Mouse (Mus musculus) neural tube, embryonic 11.5 days (tissue): ENCODE results near the gene Megf11. TPM values are rescaled to one million over a fixed set of nuclear protein-coding genes. Genes with fewer than 3 reads are reported as not detected.

Experiments used
- ATAC-seq: fragments of 200-750 bp; cut with Nextera tagmentation; 2 replicates; pipeline ENCODE4 v1.8.0; 2017; ENCODE audit warnings: moderate number of reproducible peaks, mild to moderate bottlenecking, moderate TSS enrichment, moderate library complexity; ENCODE audit not compliant: insufficient read depth, low FRiP score, low TSS enrichment
- DNase-seq: peaks from one replicate; pipeline ENCODE4 v3.0.0-alpha.2; 2015; ENCODE audit warnings: low spot score
- H3K27ac ChIP-seq: fragments of 300-500 bp; sonication (generic); 2 replicates; pipeline ENCODE4 v1.5.1; 2014; ENCODE audit warnings: low read depth, mild to moderate bottlenecking, low read length
- H3K27me3 ChIP-seq: fragments of 300-500 bp; sonication (generic); 2 replicates; pipeline ENCODE4 v1.6.1; 2014; ENCODE audit warnings: mild to moderate bottlenecking, low read length, mixed read lengths; ENCODE audit not compliant: control insufficient read depth, insufficient read depth
- H3K36me3 ChIP-seq: fragments of 300-500 bp; sonication (generic); 2 replicates; pipeline ENCODE4 v1.6.1; 2014; ENCODE audit warnings: mild to moderate bottlenecking, low read length, moderate library complexity, mixed read lengths; ENCODE audit not compliant: control insufficient read depth, insufficient read depth
- H3K4me1 ChIP-seq: fragments of 300-500 bp; sonication (generic); 2 replicates; pipeline ENCODE4 v1.6.1; 2014; ENCODE audit warnings: low read length, mixed read lengths; ENCODE audit not compliant: control insufficient read depth, insufficient read depth
- H3K4me2 ChIP-seq: fragments of 300-500 bp; sonication (generic); 2 replicates; pipeline ENCODE4 v1.6.1; 2014; ENCODE audit warnings: low read depth, mild to moderate bottlenecking, moderate library complexity
- H3K4me3 ChIP-seq: fragments of 300-500 bp; sonication (generic); 2 replicates; pipeline ENCODE4 v1.5.1; 2014; ENCODE audit warnings: low read depth, low read length
- H3K9ac ChIP-seq: fragments of 300-500 bp; sonication (generic); 2 replicates; pipeline ENCODE4 v1.6.1; 2014; ENCODE audit warnings: mild to moderate bottlenecking, low read length
- H3K9me3 ChIP-seq: fragments of 300-500 bp; sonication (generic); 2 replicates; pipeline ENCODE4 v1.6.1; 2016; ENCODE audit warnings: low read length; ENCODE audit not compliant: control insufficient read depth
- WGBS: fragments of 180-500 bp; shearing (Covaris S2); extraction: QIAGEN DNeasy Blood & Tissue Kit; methylation state at CpG from one replicate; pipeline ENCODE4 v1.1.7; 2014; 5-methylcytosine and 5-hydroxymethylcytosine counted together
- polyA plus RNA-seq: library from polyadenylated mRNA; unstranded; fragments of >200 nt; fragmentation: Nextera tagmentation; extraction: Ambion mirVana; gene quantifications from 2 replicates; pipeline ENCODE4 v1.2.1, GENCODE M21; 2014

Gene Megf11
- polyA plus RNA-seq, 1 experiment from 2014 or later: 5.7 TPM

DNA sequence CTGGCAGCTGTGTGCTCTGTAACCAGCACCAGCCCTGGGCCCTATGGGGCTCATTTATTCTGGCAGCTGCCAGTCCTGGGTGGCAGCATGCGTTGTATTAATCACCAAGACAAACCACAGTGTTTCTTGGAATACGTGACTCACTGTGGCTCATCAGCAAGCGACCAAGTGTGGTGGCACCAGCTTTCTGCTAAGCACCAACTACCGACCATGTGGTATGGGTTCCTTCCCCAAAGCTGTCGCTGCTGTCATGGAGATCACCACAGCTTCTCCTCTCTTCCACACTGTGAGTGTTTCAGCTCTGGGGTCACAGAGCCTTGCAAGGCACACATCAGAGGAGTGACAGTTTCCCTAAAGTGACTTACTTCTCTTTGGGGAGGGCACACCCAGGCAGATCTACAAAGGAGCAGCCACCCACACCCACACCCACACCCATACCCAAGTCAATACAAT lies 178.9 kb downstream of the Megf11 start:
- WGBS: 78% methylated on average over 5 of the region's 5 CpGs
- H3K36me3 ChIP-seq: no peaks in the 10 kb centered on the region
- no peak overlapping the region for H3K27ac ChIP-seq
- no peak overlapping the region for H3K4me3 ChIP-seq
- H3K27me3 ChIP-seq: no peaks in the 10 kb centered on the region
- no peak overlapping the region for H3K4me2 ChIP-seq
- H3K9me3 ChIP-seq: no peaks in the 10 kb centered on the region
- ATAC-seq (no peak), DNase-seq (no peak)
- peaks cover 3% of the 10 kb centered on the region; the same call in 1 of the 2 replicates for H3K4me1 ChIP-seq
- H3K9ac ChIP-seq: no peak overlapping the region

DNA sequence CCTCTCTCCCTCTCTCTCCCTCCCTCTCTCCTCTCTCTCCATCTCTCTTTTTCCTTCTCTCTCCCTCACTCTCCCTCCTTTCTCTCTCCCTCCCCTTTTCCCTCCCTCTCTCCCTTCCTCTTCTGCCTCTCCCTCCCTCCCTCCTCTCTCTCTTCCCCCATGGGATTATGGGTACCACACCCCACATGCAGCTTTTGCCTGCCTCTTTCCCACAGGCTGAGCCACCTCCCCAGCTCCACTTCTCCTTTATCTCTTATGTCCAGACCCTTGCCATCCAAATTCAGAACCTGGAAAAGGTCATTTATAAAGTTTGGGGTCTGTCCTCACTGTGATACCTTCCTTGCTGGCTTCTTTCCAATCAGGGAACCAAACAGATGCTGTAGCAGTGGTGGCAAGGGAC lies 180.5 kb downstream of the Megf11 start:
- no peak overlapping the region for H3K27ac ChIP-seq
- peaks cover 3% of the 10 kb centered on the region; the same call in 1 of the 2 replicates for H3K4me1 ChIP-seq
- ATAC-seq: no peak
- no peak overlapping the region for H3K4me2 ChIP-seq
- H3K9me3 ChIP-seq: no peaks in the 10 kb centered on the region
- H3K27me3 ChIP-seq: no peaks in the 10 kb centered on the region
- no peak overlapping the region for H3K4me3 ChIP-seq
- H3K9ac ChIP-seq: no peak overlapping the region
- H3K36me3 ChIP-seq: no peaks in the 10 kb centered on the region
- DNase-seq: no peak

GRCm38 (mm10) chr9:64566376-64566775 lies 180.9 kb downstream of the Megf11 start:
- H3K36me3 ChIP-seq: no peaks in the 10 kb centered on the region
- DNase-seq (no peak), ATAC-seq (no peak)
- 70% methylated on average over 2 of the region's 2 CpGs for WGBS
- H3K9me3 ChIP-seq: no peaks in the 10 kb centered on the region
- H3K27ac ChIP-seq: no peak overlapping the region
- no peak overlapping the region for H3K4me2 ChIP-seq
- H3K27me3 ChIP-seq: no peaks in the 10 kb centered on the region
- peaks cover 3% of the 10 kb centered on the region; the same call in 1 of the 2 replicates for H3K4me1 ChIP-seq
- no peak overlapping the region for H3K4me3 ChIP-seq
- no peak overlapping the region for H3K9ac ChIP-seq

- no peak overlapping the region for H3K27ac ChIP-seq
- H3K4me1 ChIP-seq: peaks cover 3% of the 10 kb centered on the region; the same call in 1 of the 2 replicates
- no peaks in the 10 kb centered on the region for H3K36me3 ChIP-seq
- ATAC-seq (no peak), DNase-seq (no peak)
- no peak overlapping the region for H3K4me3 ChIP-seq
- no peaks in the 10 kb centered on the region for H3K9me3 ChIP-seq
- H3K9ac ChIP-seq: no peak overlapping the region
- 61% methylated on average over 5 of the region's 5 CpGs for WGBS
- no peaks in the 10 kb centered on the region for H3K27me3 ChIP-seq
- no peak overlapping the region for H3K4me2 ChIP-seq
Measured at GRCm38 (mm10) chr9:64567482-64567881, 182.1 kb downstream of the Megf11 start.

- H3K9ac ChIP-seq: no peak overlapping the region; the same call in 1 of the 2 replicates
- no peak overlapping the region for H3K27ac ChIP-seq
- WGBS: 33% methylated on average over 8 of the region's 8 CpGs
- no peaks in the 10 kb centered on the region for H3K9me3 ChIP-seq
- H3K36me3 ChIP-seq: no peaks in the 10 kb centered on the region
- no peak overlapping the region for H3K4me2 ChIP-seq
- no peaks in the 10 kb centered on the region for H3K27me3 ChIP-seq
- DNase-seq (no peak), ATAC-seq (no peak)
- peaks cover 3% of the 10 kb centered on the region; the same call in 1 of the 2 replicates for H3K4me1 ChIP-seq
- no peak overlapping the region for H3K4me3 ChIP-seq
Measured at GRCm38 (mm10) chr9:64568467-64569260, 183.2 kb downstream of the Megf11 start.

DNA sequence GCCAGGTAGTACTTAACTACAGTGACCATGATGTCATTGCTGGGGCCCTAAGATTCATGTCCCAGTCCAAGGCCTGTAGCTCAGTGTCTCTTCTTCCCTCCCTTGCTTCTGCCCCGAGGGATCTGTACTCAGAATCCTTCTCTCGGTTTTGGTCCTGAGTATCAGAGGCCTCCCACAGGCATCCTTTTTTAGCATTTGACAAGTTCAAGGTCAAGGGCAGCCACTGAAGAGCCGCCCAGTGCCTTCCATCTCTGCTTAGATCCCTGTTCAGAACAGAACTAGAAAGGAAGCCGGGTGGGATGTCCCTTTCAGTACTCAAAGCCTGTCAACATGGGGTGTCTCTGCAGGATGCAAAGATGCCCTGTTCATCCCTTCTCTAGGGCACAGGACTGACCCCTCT lies 185.0 kb downstream of the Megf11 start:
- DNase-seq (no peak), ATAC-seq (no peak)
- H3K36me3 ChIP-seq: no peaks in the 10 kb centered on the region
- no peaks in the 10 kb centered on the region for H3K9me3 ChIP-seq
- H3K9ac ChIP-seq: no peak overlapping the region
- no peak overlapping the region for H3K4me3 ChIP-seq
- WGBS: 57% methylated on average over 4 of the region's 4 CpGs
- H3K27ac ChIP-seq: no peak overlapping the region
- H3K27me3 ChIP-seq: no peaks in the 10 kb centered on the region
- H3K4me2 ChIP-seq: no peak overlapping the region
- H3K4me1 ChIP-seq: peaks cover 3% of the 10 kb centered on the region; the same call in 1 of the 2 replicates

DNA sequence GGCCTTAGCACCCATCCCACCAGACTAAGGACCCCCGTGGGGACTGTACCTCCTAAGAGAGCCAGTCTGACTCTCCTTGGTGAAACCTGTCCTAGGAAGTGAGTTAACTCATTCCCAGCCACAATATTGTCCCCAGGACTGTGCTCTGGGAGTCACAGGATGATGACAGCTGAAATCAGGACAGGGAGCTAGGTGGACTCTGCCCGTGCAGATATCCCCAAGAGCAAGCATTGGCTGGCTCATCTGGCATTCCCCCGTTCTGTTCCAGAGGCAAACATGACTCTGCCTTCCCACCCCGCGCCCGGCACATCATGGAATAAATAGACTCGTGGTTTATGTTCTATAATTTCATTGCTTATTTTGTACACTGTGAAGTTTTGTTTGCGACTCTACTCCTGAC lies 185.7 kb downstream of the Megf11 start:
- 91% methylated on average over 8 of the region's 8 CpGs for WGBS
- no peaks in the 10 kb centered on the region for H3K27me3 ChIP-seq
- H3K4me2 ChIP-seq: no peak overlapping the region
- no peak overlapping the region for H3K4me3 ChIP-seq
- no peak overlapping the region for H3K9ac ChIP-seq
- ATAC-seq (no peak), DNase-seq (no peak)
- no peak overlapping the region for H3K27ac ChIP-seq
- peaks cover 3% of the 10 kb centered on the region; the same call in 1 of the 2 replicates for H3K4me1 ChIP-seq
- no peaks in the 10 kb centered on the region for H3K36me3 ChIP-seq
- no peaks in the 10 kb centered on the region for H3K9me3 ChIP-seq

GRCm38 (mm10) chr9:64572629-64573190 lies 187.3 kb downstream of the Megf11 start:
- Histone ChIP-seq H3K9ac (no peak overlapping the region), H3K4me1 (peaks cover 12% of the 10 kb centered on the region), H3K36me3 (no peaks in the 10 kb centered on the region), H3K4me3 (no peak overlapping the region), H3K4me2 (no peak overlapping the region), H3K27ac (no peak overlapping the region), H3K27me3 (no peaks in the 10 kb centered on the region), H3K9me3 (no peaks in the 10 kb centered on the region)
- WGBS: 86% methylated on average over 7 of the region's 7 CpGs
- DNase-seq (no peak), ATAC-seq (no peak)

DNA sequence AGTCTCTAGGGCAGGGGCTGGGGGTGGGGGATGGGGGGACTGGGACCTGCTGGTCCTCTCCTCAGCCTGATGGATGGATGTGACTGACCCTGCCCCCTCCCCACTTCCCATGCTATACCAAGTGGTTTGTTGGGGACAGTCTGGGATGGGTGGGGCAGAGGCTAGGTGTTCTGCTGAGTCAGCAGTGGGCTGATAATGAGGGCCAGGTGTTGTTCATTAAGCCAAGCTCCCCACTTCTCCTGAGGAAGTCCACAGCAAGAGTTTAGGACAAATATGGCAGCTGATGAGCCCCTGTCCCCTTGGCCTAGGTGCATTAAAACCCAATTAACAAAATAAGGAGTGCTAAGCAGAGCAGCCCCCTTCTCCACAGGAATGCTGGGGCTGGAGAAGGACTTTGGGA lies 190.2 kb downstream of the Megf11 start:
- ATAC-seq (no peak), DNase-seq (no peak)
- H3K27me3 ChIP-seq: no peaks in the 10 kb centered on the region
- no peak overlapping the region for H3K9ac ChIP-seq
- H3K4me3 ChIP-seq: no peak overlapping the region
- H3K4me2 ChIP-seq: no peak overlapping the region
- no peak overlapping the region for H3K27ac ChIP-seq
- peaks cover 9% of the 10 kb centered on the region for H3K4me1 ChIP-seq
- no peaks in the 10 kb centered on the region for H3K9me3 ChIP-seq
- no peaks in the 10 kb centered on the region for H3K36me3 ChIP-seq
